Mouse (Mus musculus): ENCODE results near the gene Eid1. TPM values are rescaled to one million over a fixed set of nuclear protein-coding genes. Genes with fewer than 3 reads are reported as not detected.
A peak's percentile ranks its signal among the peaks of the same experiment; 100 is the strongest.

Eid1 gene
- total RNA-seq, 2 experiments from 2014 or later = 209 to 229 TPM

GRCm38 (mm10) chr2:125672568-125672956, 333 bp upstream of the Eid1 start:
- intact Hi-C loops (cut with DNase I) = loop anchor here (2.0 to 5.0 kb wide), 2 partner anchors 52 to 150 kb away; partner anchors contain the start of gene Shc4
- Histone ChIP-seq H3K4me3 (peak overlapping the region; percentile 75), H3K27ac (peak overlapping the region; percentile 95)
- DNase-seq (ENCODE audit: extremely low spot score in 1 of 2, low spot score in 2 of 2) = no peak
- no peak for TF ChIP-seq CTCF (IDR thresholded peaks at IDR 0.05)

DNA sequence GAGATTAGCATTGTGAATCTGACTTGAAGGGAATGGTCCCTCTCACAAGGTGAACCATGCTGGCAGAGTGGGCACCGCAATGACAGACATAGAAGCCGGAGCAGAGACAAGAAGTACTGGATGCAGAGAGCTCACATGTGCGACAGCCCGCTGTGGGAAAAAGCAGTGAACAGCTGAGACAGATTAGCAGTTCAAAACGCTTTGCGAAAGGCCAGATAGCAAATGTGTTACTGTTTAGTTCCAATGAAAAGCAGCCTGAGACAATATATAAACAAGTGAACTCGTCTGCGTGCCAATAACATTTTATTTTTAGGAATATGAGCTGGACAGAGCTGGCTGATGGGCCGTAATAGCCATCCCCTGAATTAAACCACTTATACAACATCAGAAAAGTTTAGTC, 8.9 kb downstream of the Eid1 start:
- intact Hi-C loops (cut with DNase I) = no loop called here
- no peak overlapping the region for H3K27ac ChIP-seq
- TF ChIP-seq CTCF (IDR thresholded peaks at IDR 0.05) = no peak
- no peak overlapping the region for H3K4me3 ChIP-seq
- no peak for DNase-seq (ENCODE audit: extremely low spot score in 1 of 2, low spot score in 2 of 2)

- no peak overlapping the region for H3K27ac ChIP-seq
- intact Hi-C loops (cut with DNase I) = no loop called here
- TF ChIP-seq CTCF (IDR thresholded peaks at IDR 0.05) = no peak
- H3K4me3 ChIP-seq = no peak overlapping the region
- DNase-seq (ENCODE audit: extremely low spot score in 1 of 2, low spot score in 2 of 2) = no peak
Observed at GRCm38 (mm10) chr2:125683895-125684294, 11.0 kb downstream of the Eid1 start.

DNA sequence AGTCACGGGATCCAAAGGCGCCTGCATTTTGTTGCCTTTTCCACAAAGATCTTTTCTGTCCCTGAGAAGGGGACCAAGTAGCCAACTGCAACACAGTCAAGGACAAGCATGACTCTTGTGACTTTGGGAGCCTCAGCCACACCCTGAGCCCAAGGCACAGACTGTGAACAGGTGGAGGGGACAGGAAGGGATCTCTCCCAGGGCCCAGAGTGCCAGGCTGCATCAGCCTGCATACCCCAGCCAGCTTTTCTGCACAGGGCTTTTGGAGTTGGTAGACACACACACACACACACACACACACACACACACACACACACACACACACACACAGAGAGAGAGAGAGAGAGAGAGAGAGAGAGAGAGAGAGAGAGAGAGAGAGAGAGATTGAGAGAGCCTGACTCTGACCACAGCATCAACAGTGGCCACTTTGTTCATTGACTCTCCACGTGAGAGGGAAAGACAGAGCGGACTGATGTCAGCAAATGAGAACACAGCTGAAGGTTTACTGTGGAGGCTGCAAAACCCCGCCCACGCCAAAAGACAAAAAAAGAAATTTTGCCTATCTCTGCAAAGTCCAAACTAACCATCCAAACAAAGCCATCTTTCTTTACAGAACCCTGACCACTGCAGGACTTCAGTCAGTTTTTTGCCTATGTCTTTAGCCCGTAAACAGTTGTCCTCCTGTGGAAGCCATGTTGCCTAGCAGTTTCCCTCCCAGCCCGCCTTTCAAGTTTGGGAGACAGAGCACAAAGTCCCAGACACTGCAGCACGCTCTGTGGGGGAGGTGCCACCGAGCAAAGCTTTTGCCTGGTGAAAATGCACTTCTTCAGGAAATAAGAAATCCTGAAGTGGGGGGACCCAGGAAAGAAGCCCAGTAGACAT, 11.9 kb downstream of the Eid1 start:
- intact Hi-C loops (cut with DNase I) = no loop called here
- DNase-seq (ENCODE audit: extremely low spot score in 1 of 2, low spot score in 2 of 2) = no peak
- Histone ChIP-seq H3K27ac (peak overlapping the region; percentile 67), H3K4me3 (no peak overlapping the region)
- TF ChIP-seq CTCF (IDR thresholded peaks at IDR 0.05) = no peak

DNA sequence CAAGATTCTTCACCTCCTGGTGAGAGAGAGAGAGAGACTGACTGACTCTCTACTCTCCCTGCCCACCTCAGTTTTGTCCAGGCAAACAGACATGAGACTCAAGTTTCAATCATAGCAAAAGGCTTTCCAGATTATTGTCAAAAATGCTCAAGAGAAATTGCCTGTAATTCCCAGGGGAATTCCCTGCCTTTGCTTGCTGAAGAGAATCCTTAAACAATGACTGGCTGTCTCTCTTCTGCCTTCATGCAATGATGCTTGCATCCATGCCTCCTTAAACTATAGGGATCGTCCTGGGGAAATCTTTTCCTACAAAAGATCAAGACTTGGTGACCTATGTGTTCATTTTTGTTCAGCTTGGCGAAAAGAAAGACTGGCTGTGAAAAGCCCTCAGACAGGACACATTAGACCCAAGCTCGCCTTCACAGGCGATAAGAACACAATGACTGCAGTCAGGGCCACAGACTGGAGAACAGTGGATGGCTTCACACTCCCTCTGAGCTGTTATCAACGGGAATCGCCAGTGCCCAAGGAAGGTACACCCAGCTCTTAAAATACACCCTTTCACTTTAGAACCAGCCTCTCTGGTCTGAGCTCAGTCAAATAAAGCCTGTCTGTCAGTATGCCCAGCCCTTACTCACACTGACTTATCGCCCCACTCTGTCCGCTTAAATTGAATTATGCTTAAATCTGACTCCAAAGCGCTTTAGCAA, 12.7 kb downstream of the Eid1 start:
- peak overlapping the region; percentile 67 for H3K27ac ChIP-seq
- H3K4me3 ChIP-seq = no peak overlapping the region
- TF ChIP-seq CTCF (IDR thresholded peaks at IDR 0.05) = no peak
- intact Hi-C loops (cut with DNase I) = no loop called here
- no peak for DNase-seq (ENCODE audit: extremely low spot score in 1 of 2, low spot score in 2 of 2)

DNA sequence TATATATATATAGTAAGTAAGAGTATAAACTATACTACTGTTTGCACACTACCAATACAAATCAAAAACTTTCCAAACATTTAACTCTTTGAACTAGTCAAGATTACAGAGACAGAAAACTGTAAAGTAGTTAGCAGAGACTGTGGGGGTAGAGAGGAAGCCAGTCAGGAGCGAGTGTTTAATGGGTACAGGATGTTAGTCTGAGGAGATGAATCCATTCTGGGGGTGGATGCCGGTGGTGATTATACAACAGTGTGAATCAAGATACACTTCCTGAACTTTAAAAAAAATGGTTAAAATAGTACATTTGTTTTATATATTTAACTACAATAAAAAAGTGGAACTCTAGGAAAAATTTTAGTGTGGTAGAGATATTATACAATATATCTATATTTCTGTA, 19.1 kb downstream of the Eid1 start:
- H3K4me3 ChIP-seq = no peak overlapping the region
- no peak overlapping the region for H3K27ac ChIP-seq
- intact Hi-C loops (cut with DNase I) = no loop called here
- no peak for TF ChIP-seq CTCF (IDR thresholded peaks at IDR 0.05)
- no peak for DNase-seq (ENCODE audit: extremely low spot score in 1 of 2, low spot score in 2 of 2)

DNA sequence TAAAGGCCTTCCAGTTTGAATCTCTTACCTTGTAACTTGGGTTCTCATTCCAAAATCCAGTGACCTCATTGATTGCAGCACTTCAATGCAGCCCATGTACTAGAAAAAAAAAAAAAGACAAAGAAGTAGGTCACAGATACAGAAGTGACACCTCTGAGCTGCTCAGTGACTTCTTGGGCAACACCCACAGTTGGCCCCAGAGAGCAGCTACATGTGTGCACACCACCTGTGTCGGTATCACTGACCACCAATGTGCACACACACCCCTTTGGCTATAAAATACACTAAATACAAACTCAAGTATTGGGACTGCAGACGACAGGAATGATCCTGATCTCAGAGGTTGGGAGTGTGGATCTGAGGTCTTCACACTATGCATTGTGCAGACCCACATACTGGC, 21.9 kb downstream of the Eid1 start:
- intact Hi-C loops (cut with DNase I) = no loop called here
- no peak for DNase-seq (ENCODE audit: extremely low spot score in 1 of 2, low spot score in 2 of 2)
- no peak overlapping the region for H3K27ac ChIP-seq
- TF ChIP-seq CTCF (IDR thresholded peaks at IDR 0.05) = no peak
- no peak overlapping the region for H3K4me3 ChIP-seq

DNA sequence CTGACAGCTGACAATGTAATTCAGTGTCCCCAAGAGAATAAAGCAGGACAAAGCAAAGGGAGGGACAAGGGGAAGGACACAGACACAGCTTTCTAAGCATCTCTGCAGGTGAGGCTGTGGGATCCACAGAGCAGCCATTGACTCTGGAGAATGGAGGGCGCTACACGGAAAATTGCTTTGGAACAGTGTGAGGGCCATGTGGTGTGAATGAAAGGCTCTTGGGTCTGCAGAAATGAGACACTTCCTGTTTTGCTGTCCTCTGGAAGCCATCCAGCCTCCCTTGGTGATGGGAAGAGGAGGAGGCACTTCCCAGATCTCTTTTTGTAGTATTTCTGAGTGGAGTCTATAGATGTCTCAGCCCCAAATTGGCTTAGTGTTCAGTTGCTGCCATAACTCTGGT, 23.3 kb downstream of the Eid1 start:
- intact Hi-C loops (cut with DNase I) = no loop called here
- no peak overlapping the region for H3K4me3 ChIP-seq
- DNase-seq (ENCODE audit: extremely low spot score in 1 of 2, low spot score in 2 of 2) = no peak
- H3K27ac ChIP-seq = no peak overlapping the region
- no peak for TF ChIP-seq CTCF (IDR thresholded peaks at IDR 0.05)

DNA sequence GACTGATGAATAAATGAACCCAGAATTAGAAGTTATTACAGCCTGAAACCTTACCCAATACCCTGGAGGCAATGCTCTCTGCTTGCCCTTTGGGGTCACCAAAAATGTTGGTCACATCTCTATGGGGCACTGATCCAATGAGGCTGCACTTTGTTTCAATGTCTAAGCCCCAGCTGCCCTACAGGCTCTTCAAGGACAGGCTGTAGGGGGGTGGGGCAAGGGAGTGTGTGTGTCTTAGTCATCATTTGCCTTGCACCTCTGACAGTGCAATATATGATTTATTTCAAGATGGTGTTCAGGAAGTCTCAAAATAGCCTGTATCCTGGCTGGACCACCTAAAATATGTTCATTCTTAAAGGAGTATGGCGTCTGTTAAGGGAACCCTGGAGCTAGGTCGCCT, 28.7 kb downstream of the Eid1 start:
- intact Hi-C loops (cut with DNase I) = no loop called here
- no peak for TF ChIP-seq CTCF (IDR thresholded peaks at IDR 0.05)
- Histone ChIP-seq H3K27ac (no peak overlapping the region), H3K4me3 (no peak overlapping the region)
- no peak for DNase-seq (ENCODE audit: extremely low spot score in 1 of 2, low spot score in 2 of 2)

GRCm38 (mm10) chr2:125702851-125703250, 30.0 kb downstream of the Eid1 start:
- no peak for TF ChIP-seq CTCF (IDR thresholded peaks at IDR 0.05)
- Histone ChIP-seq H3K27ac (no peak overlapping the region), H3K4me3 (no peak overlapping the region)
- intact Hi-C loops (cut with DNase I) = no loop called here
- no peak for DNase-seq (ENCODE audit: extremely low spot score in 1 of 2, low spot score in 2 of 2)

- no peak for DNase-seq (ENCODE audit: extremely low spot score in 1 of 2, low spot score in 2 of 2)
- intact Hi-C loops (cut with DNase I) = no loop called here
- no peak for TF ChIP-seq CTCF (IDR thresholded peaks at IDR 0.05)
- Histone ChIP-seq H3K27ac (no peak overlapping the region), H3K4me3 (no peak overlapping the region)
Observed at GRCm38 (mm10) chr2:125704907-125705631, 32.2 kb downstream of the Eid1 start.

- no peak overlapping the region for H3K4me3 ChIP-seq
- intact Hi-C loops (cut with DNase I) = no loop called here
- TF ChIP-seq CTCF (IDR thresholded peaks at IDR 0.05) = no peak
- H3K27ac ChIP-seq = no peak overlapping the region
- DNase-seq (ENCODE audit: extremely low spot score in 1 of 2, low spot score in 2 of 2) = no peak
Observed at GRCm38 (mm10) chr2:125706510-125706921, 33.6 kb downstream of the Eid1 start.
